Mouse (Mus musculus) bone marrow, adult 2 months (tissue): ENCODE results near the gene Gm11563.

Experiments used
- CTCF ChIP-seq: fragments of 200-500 bp; IDR thresholded peaks from 2 replicates; pipeline ENCODE4 v1.5.1; 2011; ENCODE audit warnings: low read length, control low read depth; ENCODE audit not compliant: control insufficient read depth, insufficient read depth
- POLR2A ChIP-seq: fragments of 200-500 bp; IDR thresholded peaks from 2 replicates; pipeline ENCODE4 v1.6.1; 2011; ENCODE audit warnings: low read depth, mild to moderate bottlenecking, control low read depth, low read length, borderline replicate concordance; ENCODE audit not compliant: control insufficient read depth

GRCm38 (mm10) chr11:99690463-99690862 is 31.7 kb upstream of the Gm11563 start, which contains the start of gene Gm14190:
- TF ChIP-seq POLR2A (no peak), CTCF (no peak)
